Mouse (Mus musculus) brain, embryonic 14.5 days (tissue): ENCODE data around the gene Ffar1.

Experiments used
- CTCF ChIP-seq: fragments of 200-500 bp; IDR thresholded peaks from 2 replicates; pipeline ENCODE4 v1.5.1; 2012; ENCODE audit warnings: inconsistent platforms, mild to moderate bottlenecking, moderate library complexity, borderline replicate concordance; ENCODE audit not compliant: insufficient read depth, insufficient read length; ENCODE audit errors: extremely low read depth
- POLR2A ChIP-seq: fragments of 200-500 bp; IDR thresholded peaks from 2 replicates; pipeline ENCODE4 v1.6.1; 2012; ENCODE audit warnings: mild to moderate bottlenecking, inconsistent platforms, borderline replicate concordance; ENCODE audit not compliant: poor library complexity, insufficient read depth, insufficient read length, severe bottlenecking; ENCODE audit errors: extremely low read depth

DNA sequence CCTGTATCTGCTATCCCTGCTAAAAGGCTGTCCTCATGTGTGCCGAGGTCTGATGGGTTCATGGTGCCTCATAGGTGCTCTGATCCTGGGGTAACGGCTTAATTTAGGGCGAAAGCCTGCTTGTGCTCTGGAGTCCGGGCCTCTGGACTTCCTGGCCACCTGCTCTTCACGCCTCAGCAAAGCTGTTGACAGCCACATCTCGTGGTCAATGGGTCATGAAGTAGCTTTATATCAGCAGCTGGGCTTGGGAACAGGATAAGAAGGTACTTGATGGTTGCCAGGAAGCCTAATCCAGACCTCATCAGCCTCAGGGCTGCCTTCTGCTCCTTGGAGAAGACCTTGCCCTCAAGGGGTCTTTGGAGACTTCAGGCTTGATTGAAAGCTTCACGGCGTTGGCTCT, 2.0 kb upstream of the Ffar1 start:
- no peak for TF ChIP-seq CTCF
- TF ChIP-seq POLR2A, result no peak
